Mouse (Mus musculus): ENCODE measurements around the gene Coro7. TPM values are rescaled to one million over a fixed set of nuclear protein-coding genes. Genes with fewer than 3 reads are reported as not detected.
"Not testable (repeated sequence)": the region's sequence is repeated elsewhere in the genome, so short reads cannot be mapped to it uniquely, and the experiment has no call there.

Coro7 gene
- polyA plus RNA-seq, 1 experiment from 2014 or later = 13.5 TPM

- Histone ChIP-seq H3K27ac (ENCODE audit: low read length) (no peak overlapping the region), H3K4me2 (ENCODE audit: low read depth, low read length) (no peak overlapping the region), H3K9ac (ENCODE audit: low read depth, low read length) (no peak overlapping the region), H3K27me3 (ENCODE audit: control insufficient read depth, insufficient read depth, low read depth, low read length) (no peaks in the 10 kb centered on the region), H3K36me3 (ENCODE audit: control insufficient read depth, insufficient read depth) (no peaks in the 10 kb centered on the region), H3K4me3 (ENCODE audit: low read depth, low read length) (no peak overlapping the region), H3K4me1 (ENCODE audit: control insufficient read depth, low read depth, low read length) (peaks cover 21% of the 10 kb centered on the region), H3K9me3 (replicated peaks; ENCODE audit: control insufficient read depth, low read length) (no peaks in the 10 kb centered on the region)
- ATAC-seq (ENCODE audit: low read depth) = no peak
- 9% methylated on average over 3 of the region's 3 CpGs for WGBS (ENCODE audit: insufficient replicate concordance)
These were observed 95.8 kb downstream of the Coro7 start for GRCm38 (mm10) chr16:4583807-4584206.

- not testable (repeated sequence) for H3K9ac ChIP-seq (ENCODE audit: low read depth, low read length); H3K4me2 ChIP-seq (ENCODE audit: low read depth, low read length); ATAC-seq (ENCODE audit: low read depth); H3K9me3 ChIP-seq (replicated peaks; ENCODE audit: control insufficient read depth, low read length); H3K4me1 ChIP-seq (ENCODE audit: control insufficient read depth, low read depth, low read length); H3K27ac ChIP-seq (ENCODE audit: low read length); H3K36me3 ChIP-seq (ENCODE audit: control insufficient read depth, insufficient read depth); H3K27me3 ChIP-seq (ENCODE audit: control insufficient read depth, insufficient read depth, low read depth, low read length); H3K4me3 ChIP-seq (ENCODE audit: low read depth, low read length)
- 69% methylated on average over 4 of the region's 4 CpGs for WGBS (ENCODE audit: insufficient replicate concordance)
These were observed 98.4 kb downstream of the Coro7 start for GRCm38 (mm10) chr16:4581179-4581578.

- Histone ChIP-seq H3K27me3 (ENCODE audit: control insufficient read depth, insufficient read depth, low read depth, low read length) (no peaks in the 10 kb centered on the region), H3K27ac (ENCODE audit: low read length) (no peak overlapping the region), H3K9me3 (replicated peaks; ENCODE audit: control insufficient read depth, low read length) (no peaks in the 10 kb centered on the region), H3K4me1 (ENCODE audit: control insufficient read depth, low read depth, low read length) (no peaks in the 10 kb centered on the region), H3K4me2 (ENCODE audit: low read depth, low read length) (no peak overlapping the region), H3K4me3 (ENCODE audit: low read depth, low read length) (no peak overlapping the region), H3K36me3 (ENCODE audit: control insufficient read depth, insufficient read depth) (no peaks in the 10 kb centered on the region), H3K9ac (ENCODE audit: low read depth, low read length) (no peak overlapping the region)
- 16% methylated on average over 7 of the region's 7 CpGs for WGBS (ENCODE audit: insufficient replicate concordance)
- ATAC-seq (ENCODE audit: low read depth) = no peak
These were observed 100.9 kb downstream of the Coro7 start for GRCm38 (mm10) chr16:4578630-4579029.

- no peaks in the 10 kb centered on the region for H3K27me3 ChIP-seq (ENCODE audit: control insufficient read depth, insufficient read depth, low read depth, low read length)
- H3K9ac ChIP-seq (ENCODE audit: low read depth, low read length) = no peak overlapping the region
- H3K4me2 ChIP-seq (ENCODE audit: low read depth, low read length) = no peak overlapping the region
- no peak for ATAC-seq (ENCODE audit: low read depth)
- no peaks in the 10 kb centered on the region for H3K4me1 ChIP-seq (ENCODE audit: control insufficient read depth, low read depth, low read length)
- no peak overlapping the region for H3K27ac ChIP-seq (ENCODE audit: low read length)
- H3K4me3 ChIP-seq (ENCODE audit: low read depth, low read length) = no peak overlapping the region
- 29% methylated on average over 2 of the region's 2 CpGs for WGBS (ENCODE audit: insufficient replicate concordance)
- H3K36me3 ChIP-seq (ENCODE audit: control insufficient read depth, insufficient read depth) = no peaks in the 10 kb centered on the region
- H3K9me3 ChIP-seq (replicated peaks; ENCODE audit: control insufficient read depth, low read length) = no peaks in the 10 kb centered on the region
These were observed 102.7 kb downstream of the Coro7 start for GRCm38 (mm10) chr16:4576873-4577272.

Other genes starting within 250 kb of the Coro7 start
- gene Srl, start 138.0 kb downstream of the Coro7 start, polyA plus RNA-seq (2015; fragmentation: Nextera tagmentation; extraction: Ambion mirVana) = 2.9 and 4.4 TPM in 2 replicates
- gene Tfap4, start 119.9 kb downstream of the Coro7 start, polyA plus RNA-seq (2015; fragmentation: Nextera tagmentation; extraction: Ambion mirVana) = 4.7 and 4.8 TPM in 2 replicates
- gene Glis2, start 85.1 kb downstream of the Coro7 start, polyA plus RNA-seq (2015; fragmentation: Nextera tagmentation; extraction: Ambion mirVana) = 2.1 and 2.5 TPM in 2 replicates
- gene Pam16, start 54.8 kb downstream of the Coro7 start, polyA plus RNA-seq (2015; fragmentation: Nextera tagmentation; extraction: Ambion mirVana) = 50.8 and 54.5 TPM in 2 replicates
- 2.0 and 3.0 TPM in 2 replicates for gene Vasn, start 39.8 kb downstream of the Coro7 start, polyA plus RNA-seq (2015; fragmentation: Nextera tagmentation; extraction: Ambion mirVana)
- 46.5 and 47.3 TPM in 2 replicates for gene Dnaja3, start 39.8 kb downstream of the Coro7 start, polyA plus RNA-seq (2015; fragmentation: Nextera tagmentation; extraction: Ambion mirVana)
- 29.1 and 35.1 TPM in 2 replicates for gene Nmral1, start 39.6 kb upstream of the Coro7 start, polyA plus RNA-seq (2015; fragmentation: Nextera tagmentation; extraction: Ambion mirVana)
- 39.1 and 39.2 TPM in 2 replicates for gene Hmox2, start 46.6 kb upstream of the Coro7 start, polyA plus RNA-seq (2015; fragmentation: Nextera tagmentation; extraction: Ambion mirVana)
- 23.3 and 27.3 TPM in 2 replicates for gene Cdip1, start 110.5 kb upstream of the Coro7 start, polyA plus RNA-seq (2015; fragmentation: Nextera tagmentation; extraction: Ambion mirVana)
- gene 4930562C15Rik, start 155.6 kb upstream of the Coro7 start, polyA plus RNA-seq (2015; fragmentation: Nextera tagmentation; extraction: Ambion mirVana) = 0.05 TPM in 1 of 2 replicates, not detected in the other
- 10.8 and 13.3 TPM in 2 replicates for gene Ubald1, start 200.5 kb upstream of the Coro7 start, polyA plus RNA-seq (2015; fragmentation: Nextera tagmentation; extraction: Ambion mirVana)
- gene Mgrn1, start 206.5 kb upstream of the Coro7 start, polyA plus RNA-seq (2015; fragmentation: Nextera tagmentation; extraction: Ambion mirVana) = 28.2 and 30.4 TPM in 2 replicates

Data from liver, embryonic 16.5 days (tissue).